Mouse (Mus musculus) heart, adult 18-20 months (tissue): ENCODE results near the gene C9orf72. TPM values are rescaled to one million over a fixed set of nuclear protein-coding genes. Genes with fewer than 3 reads are reported as not detected.

Experiments used
- DNase-seq, 2 experiments: peaks; one replicate each; pipeline ENCODE4 v3.0.0; 2021 to 2022; ENCODE audit warnings: mixed read lengths in 1 of 2
- total RNA-seq, 2 experiments: library from RNA; stranded (reverse); gene quantifications; 2 replicates each; pipeline ENCODE4 v1.2.3; 2021

The C9orf72 gene
- total RNA-seq, 2 experiments from 2014 or later, result 21.6 to 23.5 TPM

DNA sequence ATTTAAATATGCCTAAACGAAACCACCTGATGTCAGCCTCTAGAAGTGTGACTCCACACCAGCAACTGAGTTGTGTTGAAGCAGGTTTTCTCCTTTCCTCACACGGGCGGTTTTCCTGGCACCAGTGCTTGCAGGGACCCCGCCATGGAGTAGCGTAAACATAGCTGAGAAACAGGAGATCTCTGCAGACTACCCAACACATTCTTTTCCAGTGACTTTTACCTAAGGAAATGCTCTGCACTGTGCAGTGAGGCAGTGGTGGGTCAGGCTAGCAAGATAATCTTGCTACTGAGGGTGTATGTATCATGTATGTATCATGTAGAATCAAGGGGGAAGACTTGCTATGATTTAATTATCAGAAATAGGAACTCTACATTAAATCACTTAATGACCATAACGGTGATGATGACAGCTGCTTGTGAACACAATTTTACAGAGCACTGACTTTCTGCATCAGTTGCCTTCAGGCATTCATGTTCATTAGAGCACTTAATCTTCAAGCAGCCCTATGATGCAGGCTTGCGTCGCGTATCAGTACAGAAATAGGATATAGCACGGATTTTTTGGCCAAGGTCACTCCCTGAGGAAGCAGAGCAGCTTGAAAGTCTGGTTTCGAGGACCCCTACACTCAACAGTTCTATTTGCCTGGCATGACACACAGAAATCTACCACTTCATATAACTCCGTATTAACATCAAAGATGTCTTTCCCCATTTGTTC, 47.9 kb downstream of the C9orf72 start:
- DNase-seq, result no peak

DNA sequence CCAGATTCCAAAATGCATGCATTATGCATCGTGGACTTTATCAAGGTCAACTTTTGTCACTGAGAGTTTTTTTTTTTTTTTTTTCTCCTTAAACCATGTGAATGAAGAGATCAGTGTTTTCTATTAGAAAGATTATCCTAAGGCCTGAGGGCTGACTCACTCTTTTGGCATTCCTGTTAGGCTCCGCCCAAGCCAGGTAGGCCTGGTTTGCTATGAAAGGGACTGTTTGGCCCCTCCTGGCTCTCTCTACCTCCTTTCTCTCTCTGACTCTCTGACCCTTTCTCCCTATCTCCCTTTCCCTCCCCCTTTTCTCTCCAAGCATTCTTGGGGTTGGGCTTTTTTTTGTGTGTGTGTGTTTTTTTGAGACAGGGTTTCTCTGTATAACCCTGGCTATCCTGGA, 50.4 kb downstream of the C9orf72 start:
- DNase-seq, result no peak

GRCm38 (mm10) chr4:35173551-35173950, 52.4 kb downstream of the C9orf72 start:
- no peak for DNase-seq

DNA sequence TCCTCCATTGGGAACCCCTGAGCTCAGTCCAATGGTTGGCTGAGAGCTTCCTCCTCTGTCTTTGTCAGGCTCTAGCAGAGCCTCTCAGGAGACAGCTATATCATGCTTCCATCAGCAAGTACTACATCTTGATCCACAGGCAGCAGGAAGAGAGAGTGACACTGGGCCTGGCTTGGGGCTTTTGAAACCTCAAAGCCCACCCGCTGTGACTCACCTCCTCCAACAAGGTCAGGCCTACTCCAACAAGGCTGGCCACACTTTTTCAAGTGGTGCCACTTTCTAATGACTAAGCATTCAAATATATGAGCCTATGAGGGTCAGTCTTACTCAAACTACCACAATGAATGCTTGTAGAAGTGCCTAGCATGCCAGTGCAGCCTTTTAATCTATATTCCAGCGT, 53.5 kb downstream of the C9orf72 start:
- no peak for DNase-seq

DNA sequence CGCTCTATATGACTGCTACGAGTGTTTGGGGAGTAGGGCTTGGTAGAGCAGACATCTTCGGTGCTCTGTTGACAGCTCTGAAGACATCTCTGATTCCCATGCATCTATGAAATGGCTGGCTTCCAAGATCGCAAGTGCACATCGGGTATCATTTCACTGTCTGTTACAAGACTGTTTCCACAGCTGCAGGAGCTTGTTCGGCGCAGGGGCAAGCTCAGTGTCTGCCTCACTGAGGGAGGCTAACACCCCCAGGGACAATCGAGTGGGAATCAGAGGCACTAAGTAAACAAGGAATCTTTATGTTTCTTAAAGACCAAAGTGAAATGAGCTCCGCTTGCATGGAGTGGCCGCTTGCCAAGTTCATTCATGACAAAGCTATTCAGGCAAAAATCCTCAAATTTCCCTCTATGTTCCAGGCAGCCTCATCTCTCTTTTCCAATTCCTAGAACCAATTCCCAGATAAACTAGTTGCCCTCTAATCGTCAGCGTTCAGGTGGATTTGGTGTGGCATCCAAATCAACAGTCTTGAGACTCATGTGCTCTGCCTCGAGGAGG, 56.3 kb downstream of the C9orf72 start:
- DNase-seq, result no peak

DNA sequence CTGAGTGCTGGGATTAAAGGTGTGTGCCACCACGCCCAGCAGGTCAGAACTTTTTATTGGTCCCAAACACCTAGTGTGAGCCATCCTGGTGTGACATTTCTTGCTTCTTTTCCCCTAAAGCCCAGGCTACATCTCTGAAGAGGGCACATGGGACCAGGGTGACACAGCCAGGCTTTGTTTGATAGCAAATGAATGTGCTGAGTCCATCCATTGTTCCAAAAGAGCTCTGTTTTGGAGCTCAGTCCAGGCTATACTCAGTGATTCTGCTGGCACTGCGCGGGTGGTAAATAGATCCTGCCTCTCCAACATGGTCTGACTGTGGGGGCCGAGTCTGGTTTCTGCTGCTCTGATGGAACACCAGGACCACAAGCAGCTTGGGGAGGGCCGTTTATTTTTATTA, 58.1 kb downstream of the C9orf72 start:
- DNase-seq, result no peak

DNA sequence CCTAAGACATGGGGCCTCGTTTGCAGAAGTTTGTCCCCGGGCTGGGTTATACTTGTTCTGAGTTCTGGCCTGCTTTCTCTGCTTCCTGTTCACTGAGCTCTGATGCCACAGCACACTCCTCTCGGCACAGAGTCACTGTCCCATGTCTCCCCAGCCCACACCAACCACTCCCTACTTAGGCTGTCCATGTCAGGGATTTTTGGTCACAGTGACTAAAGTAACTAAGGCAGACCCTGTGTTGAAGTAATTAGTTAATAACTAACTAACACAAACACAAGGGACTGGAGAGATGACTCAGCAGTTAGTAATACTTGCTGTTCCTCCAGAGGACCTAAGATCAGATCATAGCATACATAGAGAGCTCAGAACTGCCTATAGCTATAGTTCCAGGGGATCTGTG, 60.0 kb downstream of the C9orf72 start:
- no peak for DNase-seq

GRCm38 (mm10) chr4:35165275-35165674, 60.7 kb downstream of the C9orf72 start:
- peak in 1 of 2 experiments; percentile 14 for DNase-seq

GRCm38 (mm10) chr4:35157815-35158214, 68.2 kb downstream of the C9orf72 start:
- peak; percentile 6 to 7 for DNase-seq

DNA sequence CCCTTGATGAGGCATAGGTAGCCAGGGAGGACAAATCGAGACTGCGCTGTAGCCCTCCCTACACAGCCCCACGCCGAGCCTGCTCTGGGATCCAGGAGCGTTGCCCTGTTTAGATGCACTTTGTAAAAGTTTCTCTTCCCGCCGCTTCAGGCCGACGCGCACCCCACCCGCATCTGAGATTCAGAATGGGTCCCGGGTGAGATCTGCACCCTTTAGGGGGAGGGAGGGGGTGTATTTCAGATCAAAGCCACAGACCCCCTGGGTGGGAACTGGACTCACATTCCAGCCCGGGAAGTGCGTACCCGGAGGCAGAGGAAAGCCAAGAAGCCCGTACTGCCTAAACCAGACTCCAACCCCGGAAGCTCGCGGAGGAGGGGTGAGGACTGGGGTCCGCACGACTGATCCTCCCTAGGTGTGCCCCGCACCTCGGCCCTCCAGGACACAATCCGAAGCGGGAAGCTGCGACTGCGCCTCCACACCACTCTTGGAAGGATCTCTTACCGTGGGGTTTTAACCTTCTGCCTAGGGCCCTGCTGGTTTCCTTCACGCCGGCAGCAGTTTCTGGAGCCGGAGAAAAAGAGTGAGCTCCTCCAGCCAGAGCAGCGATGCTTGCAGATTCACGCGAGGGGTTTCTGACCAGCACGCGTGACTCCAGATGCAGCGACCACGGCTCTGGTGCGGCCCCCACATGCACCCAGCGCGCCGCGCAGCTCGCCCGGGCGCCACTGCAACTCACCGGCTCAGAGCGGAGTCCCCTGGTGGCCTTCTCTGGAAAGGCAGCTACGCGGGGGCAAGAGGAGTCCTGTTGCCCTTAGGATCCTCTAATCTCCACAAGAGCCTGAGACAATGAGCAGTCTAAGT, 69.0 kb downstream of the C9orf72 start, which contains the start of gene Mob3b:
TSS of gene Mob3b (minus strand) at position 734 of the 861 bp plus-strand sequence.
- peak; percentile 89 to 93 for DNase-seq

DNA sequence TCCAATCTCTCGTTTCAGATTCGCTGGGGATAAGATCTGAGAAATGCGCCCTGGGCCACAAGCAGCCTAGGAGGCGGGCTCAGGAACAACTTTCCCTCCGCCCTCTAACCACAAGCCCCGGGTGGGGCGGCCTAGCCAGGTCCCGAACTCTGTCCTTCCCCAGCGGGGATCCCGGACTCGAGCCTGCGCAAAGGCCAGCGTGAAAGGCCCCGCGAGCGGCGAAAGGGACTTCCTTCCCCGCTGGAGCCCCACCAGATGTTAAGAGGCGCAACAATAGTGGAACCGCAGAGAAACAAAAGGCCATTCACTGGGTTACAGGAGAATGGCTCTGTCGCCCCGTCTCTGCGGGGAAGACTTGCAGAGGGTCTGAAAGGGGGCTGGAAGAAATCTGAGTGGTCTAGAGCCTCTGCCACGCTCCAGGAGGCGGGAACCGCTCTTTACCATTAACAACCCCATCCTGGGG, 69.8 kb downstream of the C9orf72 start:
- DNase-seq, result peak; percentile 77 to 84

- DNase-seq, result peak; percentile 41 to 50
Measured at GRCm38 (mm10) chr4:35155132-35155922, 70.6 kb downstream of the C9orf72 start.

- no peak for DNase-seq
Measured at GRCm38 (mm10) chr4:35154051-35154450, 71.9 kb downstream of the C9orf72 start.

GRCm38 (mm10) chr4:35151756-35152155, 74.2 kb downstream of the C9orf72 start, which contains the start of gene Ifnk:
TSS of gene Ifnk (plus strand) at chr4:35152056.
- DNase-seq, result no peak

- DNase-seq, result no peak
Measured at GRCm38 (mm10) chr4:35150706-35151105, 75.3 kb downstream of the C9orf72 start.

DNA sequence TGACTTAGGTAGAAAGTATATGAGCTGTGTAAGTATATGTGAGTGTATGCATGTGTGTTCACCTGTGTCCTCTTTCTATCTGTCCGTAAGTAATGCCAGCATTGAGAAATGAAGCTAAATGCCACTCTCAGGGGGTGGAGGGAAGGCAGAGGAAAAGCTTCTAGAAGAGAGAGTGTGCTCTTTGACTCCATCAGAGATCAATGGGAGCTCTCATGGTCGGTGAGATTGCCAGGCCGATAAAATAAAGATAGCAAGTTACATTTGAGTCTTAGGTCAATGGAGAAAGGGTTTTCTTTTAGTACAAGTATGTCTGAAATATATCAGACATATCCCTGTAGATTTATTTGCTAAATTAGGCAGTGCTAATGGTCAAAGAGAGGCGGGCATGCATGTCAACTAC, 77.6 kb downstream of the C9orf72 start:
- no peak for DNase-seq

DNA sequence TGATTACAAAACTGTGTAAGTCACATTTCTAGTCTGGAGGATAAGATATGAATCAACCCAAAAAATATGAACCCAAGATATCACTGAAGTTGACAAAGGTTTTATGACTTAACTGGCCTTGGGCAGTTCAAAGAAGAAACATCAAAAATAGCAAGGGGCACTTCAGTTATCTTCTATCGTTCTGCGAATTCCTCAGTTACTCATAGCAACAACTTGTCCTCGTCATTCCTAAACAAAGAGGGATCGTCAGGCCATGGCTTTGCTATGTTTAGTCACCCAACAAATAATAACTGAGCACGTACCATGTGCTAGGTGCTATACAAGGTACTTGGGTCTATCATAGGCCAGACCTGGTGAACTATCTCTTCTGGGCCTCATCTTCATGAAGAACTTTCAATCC, 79.4 kb downstream of the C9orf72 start:
- no peak for DNase-seq

DNA sequence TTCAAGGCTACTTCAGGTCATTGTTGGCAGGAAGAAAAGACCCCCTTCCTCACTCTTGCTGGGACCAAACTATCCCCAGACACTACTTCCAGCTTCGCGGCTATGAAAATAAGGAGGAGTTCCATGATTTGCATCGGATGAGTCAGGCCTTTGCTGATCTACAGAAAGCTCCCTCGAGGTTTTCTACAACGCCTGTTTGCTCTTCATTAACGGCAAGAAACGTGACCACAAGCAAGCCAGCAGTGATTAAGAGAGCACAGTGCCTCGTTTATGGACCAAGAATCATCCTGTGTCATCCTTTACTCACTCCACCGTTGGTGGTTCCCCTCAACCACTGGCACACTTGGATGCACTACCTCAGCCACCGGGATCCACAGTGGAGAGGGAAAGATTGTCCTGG, 80.2 kb downstream of the C9orf72 start:
- DNase-seq, result no peak

DNA sequence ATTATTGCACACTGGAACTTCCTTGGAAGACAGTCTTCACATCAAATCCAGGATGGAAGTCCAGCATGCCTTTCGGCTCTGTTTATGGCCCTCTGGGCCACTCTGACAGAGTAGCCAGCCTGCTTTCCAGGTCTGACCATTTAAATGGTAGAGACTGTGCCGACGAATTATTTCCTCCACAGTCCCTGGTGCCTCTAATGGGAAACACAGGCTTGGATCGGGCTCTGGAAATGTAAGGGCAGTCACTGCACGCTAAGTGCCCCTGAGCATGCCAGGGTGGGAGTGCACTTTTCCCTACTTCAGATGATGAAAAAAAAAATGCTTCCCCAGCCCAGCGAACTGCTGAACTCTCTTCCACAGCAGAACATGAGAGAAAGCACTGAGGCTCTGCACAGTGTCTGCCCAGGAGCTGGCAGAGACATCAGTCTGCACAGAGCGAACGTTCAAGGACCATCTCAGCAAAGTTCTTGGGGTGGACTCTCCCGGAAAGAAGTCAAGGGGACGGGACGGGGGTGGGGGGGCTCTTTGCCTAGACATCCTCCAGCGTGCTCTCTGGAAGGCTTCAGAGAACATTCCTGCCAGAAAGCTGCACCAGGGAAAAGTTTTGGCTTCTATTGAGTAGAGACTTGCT, 82.4 kb downstream of the C9orf72 start:
- DNase-seq, result no peak
